Mouse (Mus musculus) c-Kit-positive CD71-positive TER-119-positive erythroid progenitor cells, embryonic 14.5 days (primary cell): ENCODE measurements at regions not wholly inside any gene's neighbourhood (a gene's known extent, or its start where the extent isn't known, plus 50 kb on each side); places are given as distances from the start of the nearest gene placed in this dataset.

ENCODE experiments used
- DNase-seq: peaks from one replicate; pipeline ENCODE4 v3.0.0-alpha.2; 2013; ENCODE audit warnings: low spot score

GRCm38 (mm10) chr1:136781561-136782025, 156.9 kb downstream of the Zfp281 start:
- DNase-seq = no peak

GRCm38 (mm10) chr1:136782261-136782660, 157.6 kb downstream of the Zfp281 start:
- no peak for DNase-seq

- DNase-seq = no peak
Measured at GRCm38 (mm10) chr1:136784178-136784577, 159.5 kb downstream of the Zfp281 start.

GRCm38 (mm10) chr1:136788979-136789513, 164.3 kb downstream of the Zfp281 start:
- no peak for DNase-seq

GRCm38 (mm10) chr1:136791641-136792040, 166.9 kb downstream of the Zfp281 start:
- DNase-seq = no peak
